Comparison of ENCODE assay signal across 9 mouse cellular contexts in the genomic region with DNA sequence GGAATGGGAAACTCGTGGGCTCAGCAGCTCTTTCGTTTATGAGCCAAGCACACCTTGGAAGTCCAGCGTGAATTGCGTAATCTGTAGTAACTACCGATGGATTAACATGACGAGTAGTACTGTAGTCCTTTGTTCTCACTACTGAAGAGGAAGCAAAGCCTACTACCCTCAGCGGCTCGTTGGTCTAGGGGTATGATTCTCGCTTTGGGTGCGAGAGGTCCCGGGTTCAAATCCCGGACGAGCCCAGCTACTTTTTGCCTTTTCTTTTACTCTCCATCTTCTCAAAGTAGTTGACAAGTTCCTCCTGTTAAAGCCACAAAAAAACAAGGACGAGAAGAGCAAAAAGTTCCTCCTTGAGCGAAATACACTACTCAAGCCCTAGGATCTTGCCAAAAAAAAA. TPM values are rescaled to one million over a fixed set of nuclear protein-coding genes. Genes with fewer than 3 reads are reported as not detected.
DNase-seq lines count a peak whose midpoint lies in the region; ATAC-seq lines count a peak whose summit lies in the region.
"Had no signal": no experiment of that assay in that cellular context is flagged by ENCODE, and none has a peak within 500 bp of the region (broad histone marks: within the 10 kb centered on the region; RNA-seq: fewer than 3 reads in every experiment).

No protein-coding gene starts in this region.

- DNase-seq in adrenal gland, postnatal 14 days: peak; percentile 74
- DNase-seq in heart, postnatal 36 days: peak; percentile 74 to 76
- DNase-seq in layer of hippocampus, adult 8-10 months (ENCODE audit: low spot score in 2 of 2): peak; percentile 54 to 74
- DNase-seq in thymus, postnatal 25 days: peak; percentile 88

- H3K9ac ChIP-seq in lung, embryonic 15.5 days: no peak overlapping the region

- H3K27me3 ChIP-seq in lung, embryonic 15.5 days: no peaks in the 10 kb centered on the region

- WGBS in lung, embryonic 15.5 days: 1% methylated on average over 15 of the region's 15 CpGs

- peak; percentile 33 for ATAC-seq in CD4-positive, CD25-positive, alpha-beta regulatory T cell, adult 4 months
- ATAC-seq in erythroid progenitor cell, adult 5-6 weeks (replicated peaks; ENCODE audit: low FRiP score, poor library complexity, severe bottlenecking): peak; percentile 28; the same call in 1 of the 2 replicates
- peak; percentile 41; the same call in 1 of the 2 replicates for ATAC-seq in lung, embryonic 15.5 days (ENCODE audit: borderline replicate concordance, extremely low read depth, low FRiP score, low TSS enrichment)
- ATAC-seq in neutrophil, adult 5-6 weeks (ENCODE audit: extremely low read depth, insufficient number of reproducible peaks, low FRiP score, poor library complexity, severe bottlenecking): peak; percentile 37

- peaks cover 10% of the 10 kb centered on the region; the same call in 1 of the 2 replicates for H3K4me1 ChIP-seq in lung, embryonic 15.5 days

- intact Hi-C loops in heart, postnatal 36 days (cut with DNase I): no loop called here

- no peaks in the 10 kb centered on the region for H3K36me3 ChIP-seq in lung, embryonic 15.5 days

- peak overlapping the region; percentile 64 for H3K4me3 ChIP-seq in lung, embryonic 15.5 days

- H3K27ac ChIP-seq in lung, embryonic 15.5 days: no peak overlapping the region

- peak overlapping the region; percentile 94 for H3K4me2 ChIP-seq in lung, embryonic 15.5 days

- no peaks in the 10 kb centered on the region for H3K9me3 ChIP-seq in lung, embryonic 15.5 days

RNA-seq across cellular contexts. Expression of a gene that starts 17.7 kb away (rescaled TPM):
- 10 to 100 TPM; 55.9 to 66.9 TPM for polyA plus RNA-seq in CD4-positive, CD25-positive, alpha-beta regulatory T cell, adult 4 months (2017; shearing (Covaris generic))
- total RNA-seq in adrenal gland, postnatal 14 days (2021): 87.8 and 88.4 TPM in 2 replicates
- 35.0 and 53.2 TPM in 2 replicates for total RNA-seq in erythroid progenitor cell, adult 5-6 weeks (2015; ENCODE audit: low replicate concordance)
- 90.9 and 107 TPM in 2 replicates for total RNA-seq in erythroid progenitor cell, adult 5-6 weeks (2017; ENCODE audit: low replicate concordance)
- total RNA-seq in heart, postnatal 36 days (2021): 10 to 100 TPM; 53.8 to 62.2 TPM
- 10 to 100 TPM; 57.6 to 62.4 (median 60.1) TPM for total RNA-seq in layer of hippocampus, adult 8-10 months (2022)
- 69.9 and 73.4 TPM in 2 replicates for polyA plus RNA-seq in lung, embryonic 15.5 days (2015; fragmentation: Nextera tagmentation; extraction: Ambion mirVana)
- 173 and 175 TPM in 2 replicates for total RNA-seq in neutrophil, adult 5-6 weeks (2017)

RNA-seq across cellular contexts. Expression of a gene that starts 38.4 kb away (rescaled TPM):
- polyA plus RNA-seq in CD4-positive, CD25-positive, alpha-beta regulatory T cell, adult 4 months (2017; shearing (Covaris generic)): 1 to 10 TPM; 1.7 to 2.4 TPM
- total RNA-seq in adrenal gland, postnatal 14 days (2021): 308 and 324 TPM in 2 replicates
- total RNA-seq in erythroid progenitor cell, adult 5-6 weeks (2015; ENCODE audit: low replicate concordance): not detected in 2 replicates
- total RNA-seq in erythroid progenitor cell, adult 5-6 weeks (2017; ENCODE audit: low replicate concordance): 0.51 and 3.9 TPM in 2 replicates
- total RNA-seq in heart, postnatal 36 days (2021): under 1 TPM in 1 of 2 experiments, not detected in 1; 0.33 TPM
- under 1 TPM in 3 of 4 experiments, not detected in 1; 0.27 to 0.72 (median 0.55) TPM for total RNA-seq in layer of hippocampus, adult 8-10 months (2022)
- 2.5 and 2.8 TPM in 2 replicates for polyA plus RNA-seq in lung, embryonic 15.5 days (2015; fragmentation: Nextera tagmentation; extraction: Ambion mirVana)
- not detected in 2 replicates for total RNA-seq in neutrophil, adult 5-6 weeks (2017)
- total RNA-seq: hematopoietic stem cell, adult 5-6 weeks had no signal

RNA-seq across cellular contexts. Expression of a gene that starts 50.6 kb away (rescaled TPM):
- polyA plus RNA-seq in CD4-positive, CD25-positive, alpha-beta regulatory T cell, adult 4 months (2017; shearing (Covaris generic)): 100 to 1,000 TPM; 177 to 260 TPM
- 888 and 904 TPM in 2 replicates for total RNA-seq in adrenal gland, postnatal 14 days (2021)
- total RNA-seq in erythroid progenitor cell, adult 5-6 weeks (2015; ENCODE audit: low replicate concordance): 34.2 and 67.1 TPM in 2 replicates
- total RNA-seq in erythroid progenitor cell, adult 5-6 weeks (2017; ENCODE audit: low replicate concordance): 9.3 and 17.5 TPM in 2 replicates
- 1,000 to 10,000 TPM; 1,613 to 1,736 TPM for total RNA-seq in heart, postnatal 36 days (2021)
- total RNA-seq in layer of hippocampus, adult 8-10 months (2022): 100 to 1,000 TPM; 257 to 292 (median 267) TPM
- polyA plus RNA-seq in lung, embryonic 15.5 days (2015; fragmentation: Nextera tagmentation; extraction: Ambion mirVana): 631 and 694 TPM in 2 replicates
- total RNA-seq in neutrophil, adult 5-6 weeks (2017): 9.1 and 17.5 TPM in 2 replicates

RNA-seq across cellular contexts. Expression of a gene that starts 56.8 kb away (rescaled TPM):
- 10 to 100 TPM; 18.4 to 30.4 TPM for polyA plus RNA-seq in CD4-positive, CD25-positive, alpha-beta regulatory T cell, adult 4 months (2017; shearing (Covaris generic))
- total RNA-seq in adrenal gland, postnatal 14 days (2021): 47.8 and 50.1 TPM in 2 replicates
- 47.8 and 48.7 TPM in 2 replicates for total RNA-seq in erythroid progenitor cell, adult 5-6 weeks (2015; ENCODE audit: low replicate concordance)
- total RNA-seq in erythroid progenitor cell, adult 5-6 weeks (2017; ENCODE audit: low replicate concordance): 64.4 and 73.0 TPM in 2 replicates
- total RNA-seq in heart, postnatal 36 days (2021): 10 to 100 TPM; 42.8 to 48.4 TPM
- total RNA-seq in layer of hippocampus, adult 8-10 months (2022): 10 to 100 TPM; 42.6 to 61.4 (median 53.8) TPM
- 45.5 and 46.3 TPM in 2 replicates for polyA plus RNA-seq in lung, embryonic 15.5 days (2015; fragmentation: Nextera tagmentation; extraction: Ambion mirVana)
- total RNA-seq in neutrophil, adult 5-6 weeks (2017): 78.2 and 80.2 TPM in 2 replicates

Comparison
In these comparisons a context has a peak if more than half of its experiments do, and no peak if none do; other contexts are left out.
1. RNA of a gene that starts 38.4 kb away (total RNA-seq): 308 to 324 TPM in adrenal gland, postnatal 14 days; 0.51 to 3.9 TPM in erythroid progenitor cell, adult 5-6 weeks, 0.27 to 0.72 TPM in layer of hippocampus, adult 8-10 months, 0.33 TPM in heart, postnatal 36 days and not detected in neutrophil, adult 5-6 weeks; every median in the first group is over 10 times any median in the second.
2. Peak in every context shown above with its lines, with median percentiles within 50 percentile points of each other: ATAC-seq and DNase-seq.